Mouse (Mus musculus) ovary, postnatal 36 days (tissue): ENCODE results near the gene Setd3.

ENCODE experiments used
- DNase-seq: peaks from one replicate; pipeline ENCODE4 v3.0.0; 2022; ENCODE audit warnings: low spot score, mixed read lengths

Gene Setd3

DNA sequence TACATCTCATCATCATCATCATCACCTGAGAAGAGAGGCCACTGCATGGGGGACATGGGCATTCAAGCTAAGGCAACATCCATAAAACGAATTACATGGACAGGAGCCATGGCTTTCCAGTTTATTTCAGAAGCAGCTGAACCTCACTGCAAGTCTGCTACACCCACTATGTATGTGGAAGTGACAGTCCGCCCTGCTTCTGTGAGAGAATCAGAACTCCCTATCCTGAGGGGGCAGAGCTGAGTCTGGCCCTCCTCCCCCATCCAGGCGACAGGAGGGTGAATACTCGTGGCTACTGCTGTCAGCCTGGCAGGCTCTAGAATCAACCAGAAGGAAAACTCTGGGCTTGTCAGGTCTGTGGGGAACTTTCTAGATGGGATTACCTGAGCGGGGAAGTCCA, 106.2 kb downstream of the Setd3 start:
- DNase-seq = no peak

- DNase-seq = no peak
These were observed 108.1 kb downstream of the Setd3 start for GRCm38 (mm10) chr12:108070685-108071662.

DNA sequence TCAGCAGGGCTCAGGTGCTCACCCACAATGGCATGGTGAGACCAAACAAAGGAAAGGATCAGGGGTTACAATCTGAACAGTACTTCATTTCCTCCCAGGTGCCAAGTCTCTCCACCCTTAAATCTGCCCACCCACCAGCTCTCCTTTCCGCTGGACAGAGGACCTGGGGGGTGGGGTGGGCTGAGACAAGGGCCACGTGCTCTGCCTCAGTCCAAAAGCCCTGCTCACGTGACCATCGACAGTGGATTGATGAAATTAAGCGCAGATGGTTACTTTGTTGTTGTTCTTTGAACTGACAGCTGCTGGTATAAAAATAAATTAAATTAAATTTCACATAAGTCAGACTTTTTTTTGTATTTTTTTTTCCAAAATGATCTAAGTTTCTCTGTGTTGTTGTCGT, 109.6 kb downstream of the Setd3 start:
- no peak for DNase-seq

GRCm38 (mm10) chr12:108067811-108068375, 111.2 kb downstream of the Setd3 start:
- DNase-seq = no peak

DNA sequence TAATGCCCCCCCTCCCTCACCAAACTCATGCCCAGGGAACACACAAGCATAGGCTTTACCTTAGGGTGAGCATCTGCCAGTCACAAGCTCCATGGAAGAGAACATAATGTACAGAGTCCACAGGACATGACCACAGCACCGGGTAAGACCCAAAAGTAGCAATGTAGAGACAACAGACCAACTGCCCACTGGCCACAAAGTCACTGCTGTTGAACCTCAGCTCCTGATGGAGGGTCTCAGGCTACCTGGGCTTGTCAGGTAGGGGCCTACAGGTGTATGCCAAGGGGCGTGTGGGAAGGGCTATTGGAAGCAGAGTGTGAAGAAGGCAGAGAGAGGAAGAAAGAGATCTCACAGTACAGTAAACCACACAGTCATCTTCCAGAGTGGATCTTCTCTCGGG, 111.9 kb downstream of the Setd3 start:
- no peak for DNase-seq

- no peak for DNase-seq
These were observed 114.6 kb downstream of the Setd3 start for GRCm38 (mm10) chr12:108064396-108064998.

- DNase-seq = no peak
These were observed 115.1 kb downstream of the Setd3 start for GRCm38 (mm10) chr12:108063986-108064385.

GRCm38 (mm10) chr12:108062137-108062536, 117.0 kb downstream of the Setd3 start:
- no peak for DNase-seq

GRCm38 (mm10) chr12:108061661-108062060, 117.5 kb downstream of the Setd3 start:
- no peak for DNase-seq
